Mouse (Mus musculus) embryonic fibroblast, embryonic 13.5 days (primary cell): ENCODE data around the gene Higd2a.

Experiments
- CTCF ChIP-seq: IDR thresholded peaks from 2 replicates; pipeline ENCODE4 v1.5.1; 2011; ENCODE audit warnings: mild to moderate bottlenecking, control low read depth, low read length, moderate library complexity, borderline replicate concordance; ENCODE audit not compliant: insufficient read depth
- POLR2A ChIP-seq: IDR thresholded peaks from 2 replicates; pipeline ENCODE4 v1.6.1; 2011; ENCODE audit warnings: low read depth, mild to moderate bottlenecking, control low read depth, low read length, moderate library complexity

GRCm38 (mm10) chr13:54589414-54589995 lies 502 bp upstream of the Higd2a start:
- TF ChIP-seq CTCF (no peak), POLR2A (no peak; the same call in 1 of the 2 replicates)
